Mouse (Mus musculus): ENCODE data around the gene Vmn1r119. TPM values are rescaled to one million over a fixed set of nuclear protein-coding genes. Genes with fewer than 3 reads are reported as not detected.
"Not testable (repeated sequence)": the region's sequence is repeated elsewhere in the genome, so short reads cannot be mapped to it uniquely, and the experiment has no call there.

The Vmn1r119 gene
- not detected for total RNA-seq (2022)

- DNase-seq (ENCODE audit: low spot score), result not testable (repeated sequence)
Observed at GRCm38 (mm10) chr7:21012355-21012754, at the start of gene Vmn1r119. Gene Vmn1r119, minus strand, starts transcription at chr7:21012455.

GRCm38 (mm10) chr7:21053684-21054083, 41.4 kb upstream of the Vmn1r119 start, which contains the start of gene Vmn1r120:
Gene Vmn1r120, minus strand, starts transcription at chr7:21053784.
- DNase-seq (ENCODE audit: low spot score), result not testable (repeated sequence)

Other genes with a start within 250 kb of the Vmn1r119 start
- not detected for gene Vmn1r112, start 241.3 kb downstream of the Vmn1r119 start, total RNA-seq (2022)
- gene Vmn1r113, start 225.2 kb downstream of the Vmn1r119 start, total RNA-seq (2022), result not detected
- gene Vmn1r114, start 200.3 kb downstream of the Vmn1r119 start, total RNA-seq (2022), result not detected
- gene Vmn1r115, start 167.5 kb downstream of the Vmn1r119 start, total RNA-seq (2022), result not detected
- gene Vmn1r116, start 140.2 kb downstream of the Vmn1r119 start, total RNA-seq (2022), result not detected
- not detected for gene Vmn1r117, start 128.3 kb downstream of the Vmn1r119 start, total RNA-seq (2022)
- not detected for gene Vmn1r118, start 100.1 kb downstream of the Vmn1r119 start, total RNA-seq (2022)
- not detected for gene Vmn1r120, start 41.3 kb upstream of the Vmn1r119 start, total RNA-seq (2022)
- gene Vmn1r121, start 86.1 kb upstream of the Vmn1r119 start, total RNA-seq (2022), result not detected
- not detected for gene Vmn1r122, start 121.7 kb upstream of the Vmn1r119 start, total RNA-seq (2022)
- gene Vmn1r123, start 149.7 kb upstream of the Vmn1r119 start, total RNA-seq (2022), result not detected
- not detected for gene Gm5157, start 178.0 kb upstream of the Vmn1r119 start, total RNA-seq (2022)
- not detected for gene Vmn1r124, start 248.2 kb upstream of the Vmn1r119 start, total RNA-seq (2022)

Data from heart, adult 8-10 months (tissue).